Mouse (Mus musculus) forebrain, embryonic 14.5 days (tissue): ENCODE data around the gene Rnf113a1. TPM values are rescaled to one million over a fixed set of nuclear protein-coding genes. Genes with fewer than 3 reads are reported as not detected.
"Not testable (repeated sequence)": the region's sequence is repeated elsewhere in the genome, so short reads cannot be mapped to it uniquely, and the experiment has no call there.

Experiments
- ATAC-seq: fragments of 200-750 bp; cut with Nextera tagmentation; 2 replicates; pipeline ENCODE4 v1.8.0; 2017; ENCODE audit warnings: mild to moderate bottlenecking, moderate library complexity
- DNase-seq: peaks from one replicate; pipeline ENCODE4 v3.0.0-alpha.2; 2015; ENCODE audit warnings: low spot score
- H3K27ac ChIP-seq: fragments of 300-500 bp; sonication (generic); 2 replicates; pipeline ENCODE4 v1.5.1; 2014; ENCODE audit warnings: low read depth, mild to moderate bottlenecking, control low read depth, low read length, moderate library complexity
- H3K27me3 ChIP-seq: fragments of 300-500 bp; sonication (generic); replicated peaks from 2 replicates; pipeline ENCODE4 v1.6.1; 2014; ENCODE audit warnings: low read length, control low read depth, mixed read lengths; ENCODE audit not compliant: control insufficient read depth, insufficient read depth
- H3K36me3 ChIP-seq: fragments of 300-500 bp; sonication (generic); 2 replicates; pipeline ENCODE4 v1.6.1; 2014; ENCODE audit warnings: low read length, control low read depth; ENCODE audit not compliant: control insufficient read depth, insufficient read depth
- H3K4me1 ChIP-seq: fragments of 300-500 bp; sonication (generic); 2 replicates; pipeline ENCODE4 v1.6.1; 2014; ENCODE audit warnings: antibody characterized with exemption, low read length, control low read depth; ENCODE audit not compliant: control insufficient read depth, insufficient read depth
- H3K4me2 ChIP-seq: fragments of 300-500 bp; sonication (generic); 2 replicates; pipeline ENCODE4 v1.6.1; 2014; ENCODE audit warnings: mild to moderate bottlenecking, control low read depth, low read length
- H3K4me3 ChIP-seq: fragments of 300-500 bp; sonication (generic); 2 replicates; pipeline ENCODE4 v1.5.1; 2014; ENCODE audit warnings: low read depth, low read length, control low read depth
- H3K9ac ChIP-seq: fragments of 300-500 bp; sonication (generic); 2 replicates; pipeline ENCODE4 v1.6.1; 2014; ENCODE audit warnings: mild to moderate bottlenecking, low read length, control low read depth, moderate library complexity
- H3K9me3 ChIP-seq: fragments of 300-500 bp; sonication (generic); replicated peaks from 2 replicates; pipeline ENCODE4 v1.6.1; 2016; ENCODE audit warnings: low read length, control low read depth, mixed read lengths; ENCODE audit not compliant: control insufficient read depth
- WGBS: fragments of 180-500 bp; shearing (Covaris S2); extraction: QIAGEN DNeasy Blood & Tissue Kit; methylation state at CpG from one replicate; pipeline ENCODE4 v1.1.7; 2014; 5-methylcytosine and 5-hydroxymethylcytosine counted together
- polyA plus RNA-seq: library from polyadenylated mRNA; unstranded; fragments of >200 nt; fragmentation: Nextera tagmentation; extraction: Ambion mirVana; gene quantifications from 2 replicates; pipeline ENCODE4 v1.2.1, GENCODE M21; 2014

Gene Rnf113a1
- polyA plus RNA-seq = 13.9 and 15.3 TPM in 2 replicates

GRCm38 (mm10) chrX:37191105-37191743 is at the start of gene Rnf113a1, which contains the start of gene Ndufa1:
Gene Rnf113a1 (plus strand): TSS chrX:37191245.
Gene Ndufa1 (minus strand): TSS chrX:37191163.
- peak; percentile 82 for DNase-seq
- peak within 1 kb of the TSS; percentile 66 for H3K27ac ChIP-seq
- peak; percentile 93 for ATAC-seq
- no peaks in the 10 kb centered on the region for H3K9me3 ChIP-seq
- 36% methylated on average over 62 of the region's 63 CpGs for WGBS
- peak within 1 kb of the TSS; percentile 63 for H3K9ac ChIP-seq
- peak within 1 kb of the TSS; percentile 46 for H3K4me3 ChIP-seq
- H3K36me3 ChIP-seq = 0 out of 2 replicates have a peak, but pooled peaks cover 2% of the 10 kb centered on the region
- H3K4me2 ChIP-seq = peak within 1 kb of the TSS; percentile 49
- H3K27me3 ChIP-seq = no peaks in the 10 kb centered on the region
- H3K4me1 ChIP-seq = no peaks in the 10 kb centered on the region

GRCm38 (mm10) chrX:37141732-37142131 is 49.3 kb upstream of the Rnf113a1 start:
- WGBS = 87% methylated on average over 3 of the region's 3 CpGs
- Histone ChIP-seq H3K4me1 (no peaks in the 10 kb centered on the region), H3K4me2 (no peak overlapping the region), H3K9me3 (no peaks in the 10 kb centered on the region), H3K36me3 (peaks cover 20% of the 10 kb centered on the region), H3K9ac (no peak overlapping the region), H3K27ac (no peak overlapping the region), H3K4me3 (no peak overlapping the region), H3K27me3 (no peaks in the 10 kb centered on the region)
- ATAC-seq = no peak
- DNase-seq = no peak

GRCm38 (mm10) chrX:37144498-37144897 is 46.5 kb upstream of the Rnf113a1 start:
- 63% methylated on average over 2 of the region's 4 CpGs for WGBS

GRCm38 (mm10) chrX:37144954-37145353 is 46.1 kb upstream of the Rnf113a1 start:
- Histone ChIP-seq H3K9ac (no peak overlapping the region), H3K36me3 (peaks cover 13% of the 10 kb centered on the region), H3K9me3 (no peaks in the 10 kb centered on the region), H3K4me3 (no peak overlapping the region), H3K27me3 (no peaks in the 10 kb centered on the region), H3K4me1 (no peaks in the 10 kb centered on the region), H3K4me2 (no peak overlapping the region), H3K27ac (no peak overlapping the region)
- 93% methylated on average over 2 of the region's 2 CpGs for WGBS
- no peak for ATAC-seq
- peak; percentile 32 for DNase-seq

More at GRCm38 (mm10) chrX:37144498-37144897, 46.5 kb upstream of the Rnf113a1 start:
- H3K27me3 ChIP-seq, H3K4me2 ChIP-seq, H3K27ac ChIP-seq, H3K4me3 ChIP-seq, H3K9ac ChIP-seq, H3K4me1 ChIP-seq, DNase-seq, H3K9me3 ChIP-seq, ATAC-seq: not testable (repeated sequence)
- peaks cover 13% of the 10 kb centered on the region for H3K36me3 ChIP-seq

GRCm38 (mm10) chrX:37157839-37158238 is 33.2 kb upstream of the Rnf113a1 start:
- Histone ChIP-seq H3K4me2 (no peak overlapping the region), H3K9me3 (no peaks in the 10 kb centered on the region), H3K27ac (no peak overlapping the region), H3K4me3 (no peak overlapping the region), H3K4me1 (no peaks in the 10 kb centered on the region), H3K9ac (no peak overlapping the region), H3K36me3 (peaks cover 12% of the 10 kb centered on the region; the same call in 1 of the 2 replicates), H3K27me3 (no peaks in the 10 kb centered on the region)
- 64% methylated on average over 4 of the region's 4 CpGs for WGBS
- DNase-seq = peak; percentile 1
- ATAC-seq = no peak

- no peak for DNase-seq
- Histone ChIP-seq H3K9ac (no peak overlapping the region), H3K9me3 (no peaks in the 10 kb centered on the region), H3K27ac (no peak overlapping the region), H3K36me3 (0 out of 2 replicates have a peak, but pooled peaks cover 4% of the 10 kb centered on the region), H3K27me3 (no peaks in the 10 kb centered on the region), H3K4me2 (no peak overlapping the region), H3K4me1 (no peaks in the 10 kb centered on the region), H3K4me3 (no peak overlapping the region)
- 75% methylated on average over 10 of the region's 10 CpGs for WGBS
- ATAC-seq = no peak
These were observed 29.9 kb upstream of the Rnf113a1 start for GRCm38 (mm10) chrX:37161169-37161568.

- no peaks in the 10 kb centered on the region for H3K36me3 ChIP-seq
- WGBS = 71% methylated on average over 18 of the region's 18 CpGs
- no peak overlapping the region for H3K4me3 ChIP-seq
- H3K4me2 ChIP-seq = no peak overlapping the region
- H3K27me3 ChIP-seq = no peaks in the 10 kb centered on the region
- ATAC-seq (no peak), DNase-seq (no peak)
- H3K4me1 ChIP-seq = no peaks in the 10 kb centered on the region
- no peak overlapping the region for H3K9ac ChIP-seq
- H3K9me3 ChIP-seq = no peaks in the 10 kb centered on the region
- no peak overlapping the region for H3K27ac ChIP-seq
These were observed 27.9 kb upstream of the Rnf113a1 start for GRCm38 (mm10) chrX:37163115-37163514.

GRCm38 (mm10) chrX:37167085-37167484 is 24.0 kb upstream of the Rnf113a1 start:
- 48% methylated on average over 3 of the region's 3 CpGs for WGBS
- Histone ChIP-seq H3K27ac (no peak overlapping the region), H3K27me3 (no peaks in the 10 kb centered on the region), H3K9me3 (no peaks in the 10 kb centered on the region), H3K9ac (no peak overlapping the region), H3K4me2 (no peak overlapping the region), H3K36me3 (no peaks in the 10 kb centered on the region), H3K4me3 (no peak overlapping the region), H3K4me1 (no peaks in the 10 kb centered on the region)
- ATAC-seq (no peak), DNase-seq (peak; percentile 58)

- ATAC-seq (no peak), DNase-seq (no peak)
- Histone ChIP-seq H3K9ac (no peak within 1 kb of the TSS), H3K9me3 (no peaks in the 10 kb centered on the region), H3K36me3 (no peaks in the 10 kb centered on the region), H3K4me2 (no peak within 1 kb of the TSS), H3K27ac (no peak within 1 kb of the TSS), H3K4me3 (no peak within 1 kb of the TSS), H3K27me3 (no peaks in the 10 kb centered on the region), H3K4me1 (no peaks in the 10 kb centered on the region)
- 53% methylated on average over 5 of the region's 5 CpGs for WGBS
These were observed 22.3 kb upstream of the Rnf113a1 start, which contains the start of gene Akap14 for GRCm38 (mm10) chrX:37168742-37169141. Gene Akap14 (minus strand): TSS chrX:37168842.
